Mouse (Mus musculus) monocyte, adult 2 months (primary cell): Measurements from ENCODE around the gene Atp2b4.
A peak's percentile ranks its signal among the peaks of the same experiment; 100 is the strongest.

ENCODE experiments used
- DNase-seq, 2 experiments: peaks; one replicate each; pipeline ENCODE4 v3.0.0; 2022; ENCODE audit warnings: low spot score in 2 of 2, low read depth in 1 of 2

Atp2b4 gene

DNA sequence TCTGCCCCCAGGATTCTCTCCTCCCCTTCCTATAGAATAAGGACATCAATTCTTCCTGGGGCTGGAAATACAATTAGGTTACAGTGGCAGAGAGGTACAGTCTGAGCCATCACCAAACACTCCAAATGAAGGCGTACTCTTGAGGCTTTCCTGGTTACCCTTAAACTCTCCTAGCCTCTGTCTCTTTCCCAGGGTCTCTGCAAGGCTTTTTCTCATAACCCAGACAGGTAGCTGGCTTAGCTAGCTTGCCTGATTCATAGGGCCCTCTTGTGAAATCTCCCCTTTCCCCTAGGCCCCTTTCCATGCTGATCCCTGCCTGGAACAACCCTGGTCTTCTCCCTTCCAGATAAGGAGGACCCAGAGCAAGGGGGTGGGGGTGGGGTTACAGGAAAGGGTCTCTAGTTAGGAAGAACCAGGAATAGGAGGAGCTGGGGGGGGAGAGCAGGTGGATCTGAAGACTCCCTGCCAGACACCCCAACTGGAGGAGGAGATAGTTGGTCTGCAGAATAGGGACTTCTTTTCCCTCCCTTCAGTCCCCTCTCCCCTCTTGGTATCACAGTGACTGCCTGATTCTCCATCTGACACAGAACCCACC, 1.9 kb downstream of the Atp2b4 start:
- no peak for DNase-seq

DNA sequence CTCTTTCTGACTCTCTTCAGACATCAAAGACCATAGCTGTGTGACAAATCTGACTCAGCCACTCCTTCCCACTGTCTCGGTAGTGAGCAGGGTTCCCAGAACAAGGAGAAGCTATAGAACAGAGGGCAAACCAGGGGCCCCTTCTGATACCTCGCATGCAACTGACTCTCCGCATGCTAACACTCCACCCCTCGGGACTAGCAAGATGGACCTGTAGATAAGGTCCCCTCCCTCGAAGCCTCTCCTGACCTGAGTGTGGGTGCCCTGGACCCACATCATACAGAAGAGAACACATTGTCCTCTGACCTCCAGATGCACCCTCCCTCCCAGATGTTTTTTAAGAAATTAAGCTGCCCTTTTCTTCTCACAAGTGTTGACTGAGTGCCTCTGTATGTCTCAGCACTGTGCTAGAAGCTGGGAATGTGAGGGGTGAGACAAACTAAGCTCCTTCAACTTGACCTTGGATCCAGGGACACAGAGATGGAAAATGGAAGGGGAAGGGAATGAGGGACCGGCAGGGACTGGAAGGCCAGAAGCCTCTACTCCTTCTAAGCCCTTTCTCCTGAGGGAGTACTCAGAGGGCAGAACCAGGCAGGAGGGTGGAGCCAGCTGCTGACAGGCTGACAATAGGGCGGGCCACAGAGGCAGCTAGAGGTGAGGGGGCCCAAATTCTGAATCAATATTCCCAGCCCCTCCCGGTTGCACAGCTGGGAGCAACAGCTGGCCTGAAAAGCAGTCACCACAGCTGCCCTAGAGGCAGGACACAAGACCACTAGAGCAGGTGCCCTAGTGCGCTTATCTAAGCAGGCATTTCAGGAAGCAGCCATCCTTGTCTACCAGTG, 2.6 kb downstream of the Atp2b4 start:
- no peak for DNase-seq

DNA sequence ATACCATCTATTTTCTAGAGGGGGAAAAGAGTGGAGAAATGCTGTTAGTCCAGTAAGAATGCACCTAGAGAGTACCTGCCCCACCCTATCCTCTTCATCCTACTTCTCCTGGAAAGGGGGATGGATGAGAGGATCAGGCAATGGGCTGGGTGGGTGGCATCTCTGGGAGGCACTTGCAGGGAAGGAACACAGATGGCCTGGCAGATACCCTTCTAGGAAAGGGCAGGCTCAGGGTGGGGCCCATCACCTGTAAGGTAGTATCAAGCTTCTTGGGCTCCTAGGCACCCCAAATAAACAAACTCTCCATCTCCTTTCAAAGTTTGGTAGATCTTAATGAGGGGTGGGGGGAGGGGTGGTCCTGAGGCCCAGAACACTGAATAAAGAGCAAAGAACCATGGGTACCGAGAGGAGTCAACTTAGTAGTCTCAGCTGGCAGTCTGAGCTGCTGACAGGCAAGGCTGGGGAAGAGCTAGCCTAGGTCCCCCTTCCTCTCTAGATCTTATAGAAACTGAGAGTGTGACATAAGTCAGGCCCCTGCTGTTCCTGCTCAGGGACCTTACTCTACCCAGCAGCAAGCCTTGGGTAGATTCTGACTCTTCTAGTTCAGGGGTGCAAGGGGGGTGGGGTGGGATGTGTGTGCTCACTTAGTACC, 3.4 kb downstream of the Atp2b4 start:
- DNase-seq: no peak

DNA sequence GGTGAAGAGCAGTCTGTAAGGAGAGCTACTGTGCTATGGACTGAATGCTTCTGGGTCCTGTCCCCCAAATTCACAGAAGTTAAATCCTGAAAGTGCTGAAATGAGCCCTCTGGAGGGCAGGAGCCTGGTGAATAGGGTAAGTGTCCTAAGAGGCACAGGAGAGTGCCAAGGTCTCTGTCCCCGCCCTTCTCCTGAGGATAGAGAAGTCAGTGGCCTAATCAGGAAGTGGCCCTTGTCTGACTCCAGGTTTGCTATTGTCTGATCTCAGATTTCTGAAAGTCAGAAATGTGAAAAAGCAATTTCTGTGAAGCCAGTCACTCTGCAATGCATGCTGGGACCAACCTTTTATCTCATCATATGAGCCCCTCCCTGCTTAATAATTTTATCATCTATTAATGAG, 7.2 kb downstream of the Atp2b4 start:
- DNase-seq: no peak

DNA sequence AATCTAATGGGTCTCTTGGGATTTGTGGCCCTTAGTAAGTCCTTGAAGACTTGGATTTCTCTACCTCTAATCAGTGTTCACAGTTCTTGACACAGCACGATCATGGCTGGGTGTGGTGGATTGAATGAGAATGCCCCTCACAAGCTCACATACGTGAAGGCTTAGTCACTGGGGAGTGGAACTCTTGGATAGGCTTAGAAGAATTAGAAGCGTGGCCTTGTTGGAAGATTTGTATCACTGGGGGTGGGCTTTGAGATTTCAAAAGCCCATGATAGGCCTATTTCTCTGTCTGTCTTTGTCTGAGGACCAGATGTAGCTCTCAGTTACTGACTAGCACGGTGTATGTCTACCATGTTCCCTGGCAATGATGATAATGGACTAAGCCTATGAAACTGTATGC, 10.8 kb downstream of the Atp2b4 start:
- DNase-seq: no peak

DNA sequence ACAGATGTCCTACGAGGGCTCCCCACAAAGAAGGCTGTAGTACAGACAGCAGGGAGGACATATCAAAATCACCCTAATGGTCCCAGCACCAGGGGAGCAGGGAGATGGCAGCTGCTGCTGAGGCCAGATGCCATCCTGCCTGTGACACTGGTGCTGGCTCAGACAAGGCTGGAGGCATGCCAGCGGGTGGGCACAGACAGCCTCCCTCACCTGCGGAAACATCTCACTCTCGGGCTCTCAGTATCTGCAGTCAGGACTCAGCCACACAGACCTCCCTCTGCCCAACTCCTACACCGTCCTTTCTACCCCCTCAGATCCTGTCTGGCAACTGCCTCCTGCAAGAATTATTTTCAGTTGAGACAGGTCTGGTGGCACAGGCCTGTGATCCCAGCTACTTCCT, 12.0 kb downstream of the Atp2b4 start:
- no peak for DNase-seq

DNA sequence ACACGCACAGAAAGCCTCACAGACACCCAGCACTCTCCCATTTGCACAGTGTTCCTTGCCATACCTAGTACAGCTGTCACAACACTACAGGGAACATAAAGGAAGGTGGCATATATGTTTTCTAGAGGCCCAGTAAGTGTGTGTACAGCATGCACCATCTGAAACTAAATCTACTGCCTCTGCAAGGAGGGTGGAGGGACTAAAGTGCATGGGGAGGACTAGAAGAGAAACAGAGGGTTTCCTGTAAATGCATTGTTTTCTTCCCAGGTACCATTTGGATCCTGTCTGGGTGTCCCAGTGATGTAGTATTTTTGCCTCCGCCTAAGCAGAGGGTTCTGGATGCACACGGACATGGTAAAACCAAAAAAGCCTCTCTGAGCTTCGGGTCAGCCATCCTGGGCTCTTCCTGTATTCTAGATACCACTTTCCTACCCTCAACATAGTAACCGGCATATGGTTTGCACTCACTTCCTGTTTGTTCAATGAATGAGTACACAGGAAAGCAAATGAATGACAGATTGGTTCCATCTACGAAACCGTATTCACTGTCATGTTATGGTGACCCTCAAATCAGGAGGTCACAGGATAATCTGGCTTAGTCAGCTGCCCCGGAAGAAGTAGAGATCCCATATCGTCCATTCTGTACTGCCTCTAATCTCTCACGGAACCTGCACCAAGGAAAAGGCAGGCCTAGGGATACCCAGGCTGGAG, 13.2 kb downstream of the Atp2b4 start:
- DNase-seq: no peak

DNA sequence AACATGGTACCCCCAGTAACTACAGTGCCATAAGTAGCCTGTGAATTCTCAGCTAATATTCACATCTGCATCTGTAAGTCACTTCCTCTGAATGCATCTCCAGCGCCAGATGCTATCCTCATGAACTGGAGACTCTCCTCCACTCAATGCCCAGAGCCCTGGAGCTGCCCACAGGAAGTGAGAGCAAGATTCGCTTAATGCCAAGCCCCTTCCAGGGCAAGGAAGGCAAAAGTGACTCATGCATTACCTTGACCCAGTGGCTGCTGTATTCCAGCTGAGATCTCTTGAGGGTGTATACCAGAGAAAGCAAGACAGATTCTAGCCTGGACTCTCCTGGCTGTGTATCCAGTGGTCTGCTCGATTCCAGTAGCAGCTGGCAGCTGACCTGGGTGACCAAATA, 16.2 kb downstream of the Atp2b4 start:
- DNase-seq: no peak

DNA sequence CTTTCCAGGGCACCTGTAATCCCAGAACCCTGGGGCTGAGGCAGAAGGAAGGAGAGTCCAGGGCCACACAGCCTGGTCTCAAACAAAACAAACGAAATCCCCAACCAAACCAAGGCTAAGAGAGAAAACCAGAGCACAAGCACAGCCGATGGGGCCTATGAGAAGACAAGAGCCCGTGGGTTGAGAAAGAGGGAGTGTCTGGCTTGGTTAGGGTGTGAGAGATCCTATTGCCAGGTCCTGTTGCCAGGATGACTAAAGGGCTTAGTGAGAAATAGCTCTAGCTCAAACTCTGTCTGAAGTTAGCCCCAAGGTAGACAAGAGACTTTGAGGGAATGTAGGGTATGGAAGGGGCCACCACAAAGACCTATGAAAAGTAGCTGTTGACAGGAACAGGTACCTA, 19.3 kb downstream of the Atp2b4 start:
- DNase-seq: no peak

DNA sequence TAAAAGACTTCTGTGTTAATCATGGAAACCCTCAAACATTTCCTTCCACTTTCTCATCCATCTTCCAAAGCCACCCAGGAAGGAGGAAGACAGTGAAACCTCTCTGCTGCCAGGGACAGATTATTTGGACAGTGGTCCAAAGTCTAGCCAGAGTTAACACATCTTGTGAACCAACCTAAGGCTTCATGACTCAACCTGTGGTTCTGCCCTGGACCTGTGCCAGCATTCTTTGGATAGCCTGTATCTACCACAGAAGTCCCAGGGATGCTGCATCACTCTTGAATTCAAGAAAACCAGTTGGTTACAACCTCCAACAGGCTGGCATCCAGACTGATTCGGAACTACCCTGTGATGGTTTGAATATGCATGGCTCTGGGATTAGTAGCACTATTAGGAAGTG, 21.8 kb downstream of the Atp2b4 start:
- DNase-seq: no peak

DNA sequence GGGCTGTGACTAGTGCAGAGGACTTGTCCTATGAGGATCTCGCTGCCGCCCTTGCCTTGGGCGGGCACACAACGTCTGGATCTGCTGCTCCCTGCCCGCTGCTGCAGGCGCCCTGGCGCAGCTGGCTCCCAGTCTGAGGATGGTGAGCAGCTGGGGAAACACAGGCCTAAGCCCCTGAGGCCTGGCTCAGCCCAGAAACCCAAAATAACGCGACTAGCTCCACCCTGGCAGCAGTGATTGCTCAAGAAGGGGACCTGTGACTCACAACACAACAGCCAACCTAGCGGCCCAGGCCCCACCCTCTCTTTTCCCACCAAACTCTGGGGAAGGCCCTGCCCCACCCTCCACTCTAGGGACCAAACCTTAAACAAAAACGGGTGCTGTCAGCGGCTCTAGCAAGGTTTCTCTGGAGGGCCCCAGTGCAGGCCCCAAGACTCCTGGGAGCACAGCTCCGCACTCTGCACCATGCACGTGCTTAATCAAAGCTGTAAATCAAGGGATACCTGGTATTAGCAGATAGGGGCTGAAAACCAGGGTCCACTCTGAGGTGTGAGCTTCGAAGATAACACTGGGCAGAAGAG, 23.1 kb downstream of the Atp2b4 start:
- DNase-seq: peak; percentile 41 to 71

DNA sequence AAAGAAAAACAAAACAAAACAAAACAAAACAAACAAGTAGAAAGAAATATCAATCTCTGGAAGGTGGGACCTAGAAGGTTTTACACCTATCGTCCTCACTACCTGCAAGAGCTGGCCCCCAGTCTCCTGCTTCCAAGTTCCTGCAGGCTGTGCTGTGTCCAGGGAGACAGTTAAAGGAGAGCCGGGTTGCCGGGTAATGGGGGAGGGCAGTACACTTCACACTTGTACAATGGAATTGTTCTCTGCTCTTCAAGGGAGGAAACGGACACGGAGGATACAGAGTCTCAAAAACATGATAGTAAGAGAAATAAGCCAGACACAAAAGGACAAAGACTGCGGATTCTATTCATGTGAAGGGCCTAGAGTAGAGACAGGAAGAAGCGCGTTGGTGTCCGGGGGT, 28.3 kb downstream of the Atp2b4 start:
- no peak for DNase-seq

DNA sequence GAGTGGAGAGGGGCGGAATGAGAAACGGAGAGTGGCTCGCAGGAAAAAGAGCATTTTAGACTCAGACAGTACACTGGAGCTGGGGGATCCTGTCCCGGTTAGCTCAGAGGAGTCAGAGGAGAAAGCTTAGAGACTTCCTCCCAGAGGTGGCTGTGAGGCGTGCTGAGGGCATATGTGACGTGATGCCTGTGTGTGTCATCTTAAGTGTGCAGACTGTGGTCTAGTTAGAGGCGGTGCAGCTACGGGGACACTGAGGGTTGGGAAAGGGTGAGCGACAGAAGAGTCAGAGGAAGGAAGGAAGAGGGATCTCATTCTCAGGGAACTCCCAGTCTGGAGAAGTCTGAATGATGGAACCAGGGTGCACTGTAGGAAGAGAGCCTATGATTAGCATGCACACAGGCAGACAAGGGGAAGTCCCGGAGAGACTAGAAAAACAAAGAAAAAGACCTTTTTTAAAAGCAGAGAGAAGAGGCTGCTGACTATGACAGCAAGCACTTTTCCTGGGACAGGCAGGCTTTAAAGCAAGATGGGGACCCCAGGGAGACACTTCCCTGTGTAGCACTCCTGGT, 28.9 kb downstream of the Atp2b4 start:
- peak; percentile 24 to 33 for DNase-seq

DNA sequence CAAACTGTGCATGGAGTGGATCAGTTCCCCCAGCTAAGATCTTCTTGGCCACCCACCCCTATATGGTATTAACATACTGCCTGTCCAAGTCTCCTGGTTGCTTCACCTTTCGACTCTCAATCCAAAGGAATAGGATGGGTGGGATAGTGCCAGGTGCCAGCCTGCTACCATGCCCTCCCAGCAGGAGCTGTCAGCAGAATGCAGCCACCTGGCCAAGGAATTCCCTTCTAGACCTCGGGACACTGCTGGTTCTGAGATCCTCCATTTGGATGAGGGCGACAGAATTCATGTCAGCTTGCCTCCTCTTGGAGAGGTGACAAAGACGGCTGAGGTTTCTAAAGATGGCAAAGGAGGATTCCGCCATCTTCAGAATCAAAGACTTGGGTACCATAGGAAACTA, 32.8 kb downstream of the Atp2b4 start:
- no peak for DNase-seq

DNA sequence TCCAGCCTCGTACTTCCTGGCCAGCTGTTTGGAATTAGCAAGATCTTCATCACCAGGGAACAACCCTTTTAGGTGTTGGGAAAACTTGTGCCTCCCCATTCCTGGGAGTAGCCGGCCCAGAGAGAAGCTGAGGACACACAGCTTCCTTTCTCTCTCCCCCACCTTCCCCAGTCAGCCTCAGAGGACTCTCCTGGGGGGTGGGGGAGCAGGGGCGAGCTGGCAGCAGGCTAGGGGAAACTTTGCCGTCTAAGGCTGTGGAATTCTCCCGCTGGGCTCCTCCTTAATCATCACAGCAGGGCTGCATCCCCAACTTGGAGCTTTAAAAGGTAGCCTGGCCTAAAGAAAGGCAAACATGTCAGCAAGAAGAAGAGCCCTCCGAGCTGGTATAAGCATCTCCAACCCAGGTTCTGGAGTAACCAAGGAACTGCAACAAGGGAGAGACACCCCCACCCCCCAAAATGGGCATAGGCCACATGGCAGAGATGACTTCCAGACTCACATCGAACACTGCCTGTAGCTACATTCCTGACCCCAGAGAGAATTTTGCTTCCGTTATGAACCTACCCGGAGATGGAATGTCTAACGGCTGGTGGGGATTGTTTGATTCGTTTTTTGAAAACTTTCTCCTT, 33.8 kb downstream of the Atp2b4 start:
- no peak for DNase-seq

DNA sequence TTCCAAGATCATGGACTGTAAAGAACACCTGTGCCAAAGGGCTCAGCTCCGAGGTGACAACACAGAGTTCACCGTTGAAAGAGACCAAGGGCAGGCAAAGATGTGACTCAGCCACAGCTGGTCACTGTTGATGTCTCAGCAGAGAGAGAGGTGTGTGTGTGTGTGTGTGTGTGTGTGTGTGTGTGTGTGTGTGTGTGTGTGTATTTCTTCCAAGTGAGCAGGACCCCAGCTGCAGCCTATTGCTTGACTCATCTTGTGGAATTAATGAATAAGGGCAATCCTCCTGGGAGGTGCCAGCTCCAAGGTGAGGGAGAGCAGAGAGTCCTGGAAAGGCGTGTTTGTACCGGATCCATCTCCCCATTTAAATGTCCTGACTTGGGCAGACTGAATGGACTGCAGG, 35.5 kb downstream of the Atp2b4 start:
- no peak for DNase-seq

DNA sequence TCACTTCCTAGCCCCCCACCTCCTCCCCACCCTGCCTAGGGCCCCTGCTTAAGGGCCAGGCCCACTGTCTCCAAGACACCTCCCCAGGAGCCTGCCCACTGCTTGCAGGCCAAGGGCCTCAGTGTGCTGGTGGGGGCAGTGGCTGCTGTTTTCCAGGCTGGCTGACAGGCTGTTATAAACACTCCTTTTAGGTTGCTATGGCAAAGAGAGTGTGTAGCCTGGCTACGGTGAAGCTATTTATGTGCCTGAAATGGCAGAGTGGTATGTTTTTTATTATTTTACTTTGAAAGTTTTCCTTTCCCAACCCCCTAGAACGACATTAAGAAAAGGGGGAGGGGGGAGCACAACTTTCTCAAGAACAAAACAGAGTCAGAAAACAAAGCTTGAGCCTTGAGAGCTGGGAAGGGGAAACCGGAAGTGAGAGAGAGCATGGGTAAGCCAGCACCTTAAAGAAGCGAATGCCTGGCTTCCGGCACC, 37.9 kb downstream of the Atp2b4 start:
- DNase-seq: no peak

DNA sequence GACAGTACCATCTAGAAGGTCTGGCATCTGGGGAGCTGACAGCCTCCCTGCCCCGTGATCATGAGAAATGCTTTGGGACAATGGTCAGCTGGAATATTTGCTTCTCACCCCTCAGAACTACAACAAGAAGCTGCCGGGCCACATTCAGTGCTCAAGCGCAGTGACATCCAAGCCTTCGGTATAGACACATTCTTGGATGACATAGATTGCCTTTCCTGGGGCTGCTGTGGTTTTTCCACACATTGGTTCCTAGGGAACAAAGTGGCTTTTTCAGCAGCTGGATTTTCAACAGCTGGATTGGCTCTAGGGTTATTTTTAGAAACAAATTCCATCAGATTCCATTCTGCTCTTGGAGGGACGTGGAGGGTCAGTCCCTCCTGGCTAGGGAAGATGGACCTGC, 39.6 kb downstream of the Atp2b4 start:
- no peak for DNase-seq

DNA sequence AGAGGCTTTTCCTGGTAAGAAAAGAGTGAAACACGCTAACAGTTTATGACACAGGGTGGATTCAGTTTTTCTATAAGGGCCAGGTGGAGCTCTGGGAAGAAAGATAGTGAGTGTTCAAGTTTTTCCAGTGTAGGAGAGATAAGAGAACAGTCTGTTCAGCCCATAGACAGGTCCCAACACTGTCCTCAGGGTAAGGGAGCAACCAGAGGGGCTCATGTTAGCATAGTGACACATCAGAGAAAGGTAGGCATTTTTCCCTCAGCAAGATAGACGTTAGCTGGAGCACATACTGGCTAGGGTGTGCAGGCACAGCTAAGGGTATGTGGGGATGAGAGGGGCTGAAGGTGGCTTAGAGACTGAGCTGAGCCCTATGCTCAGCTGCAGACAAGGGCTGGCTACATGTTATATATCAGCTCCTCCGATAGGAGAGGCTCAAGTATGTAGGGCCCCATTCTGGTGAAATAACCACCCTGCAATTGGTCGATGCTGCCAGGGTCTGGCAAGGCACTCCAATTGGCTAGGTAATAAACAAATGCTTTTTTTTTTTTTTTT, 46.4 kb downstream of the Atp2b4 start:
- no peak for DNase-seq

DNA sequence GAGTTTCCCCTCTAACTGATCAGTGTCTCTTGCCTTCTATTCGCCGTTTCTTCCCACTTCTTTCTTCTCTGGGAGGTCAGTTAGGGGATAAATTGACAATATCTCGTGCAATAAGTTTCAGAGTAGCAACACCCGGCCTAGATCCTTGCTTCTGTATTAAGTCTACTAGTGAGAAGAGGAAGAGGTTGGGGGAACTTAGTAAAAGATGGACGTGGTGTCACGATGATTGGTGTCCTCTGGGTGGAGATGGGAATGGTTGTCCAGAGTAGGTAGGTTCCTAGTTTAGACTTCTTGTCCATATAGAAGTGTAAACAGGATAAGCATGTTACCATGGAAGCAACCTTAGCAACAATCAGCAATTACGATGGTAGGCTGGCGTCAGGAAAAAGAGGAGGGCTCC, 47.5 kb downstream of the Atp2b4 start:
- no peak for DNase-seq
